Mouse (Mus musculus) left cerebral cortex, adult 11 months (tissue): ENCODE measurements around the gene Snd1.

Source experiments
- DNase-seq: peaks from one replicate; pipeline ENCODE4 v3.0.0; 2022; ENCODE audit warnings: low spot score

The Snd1 gene

DNA sequence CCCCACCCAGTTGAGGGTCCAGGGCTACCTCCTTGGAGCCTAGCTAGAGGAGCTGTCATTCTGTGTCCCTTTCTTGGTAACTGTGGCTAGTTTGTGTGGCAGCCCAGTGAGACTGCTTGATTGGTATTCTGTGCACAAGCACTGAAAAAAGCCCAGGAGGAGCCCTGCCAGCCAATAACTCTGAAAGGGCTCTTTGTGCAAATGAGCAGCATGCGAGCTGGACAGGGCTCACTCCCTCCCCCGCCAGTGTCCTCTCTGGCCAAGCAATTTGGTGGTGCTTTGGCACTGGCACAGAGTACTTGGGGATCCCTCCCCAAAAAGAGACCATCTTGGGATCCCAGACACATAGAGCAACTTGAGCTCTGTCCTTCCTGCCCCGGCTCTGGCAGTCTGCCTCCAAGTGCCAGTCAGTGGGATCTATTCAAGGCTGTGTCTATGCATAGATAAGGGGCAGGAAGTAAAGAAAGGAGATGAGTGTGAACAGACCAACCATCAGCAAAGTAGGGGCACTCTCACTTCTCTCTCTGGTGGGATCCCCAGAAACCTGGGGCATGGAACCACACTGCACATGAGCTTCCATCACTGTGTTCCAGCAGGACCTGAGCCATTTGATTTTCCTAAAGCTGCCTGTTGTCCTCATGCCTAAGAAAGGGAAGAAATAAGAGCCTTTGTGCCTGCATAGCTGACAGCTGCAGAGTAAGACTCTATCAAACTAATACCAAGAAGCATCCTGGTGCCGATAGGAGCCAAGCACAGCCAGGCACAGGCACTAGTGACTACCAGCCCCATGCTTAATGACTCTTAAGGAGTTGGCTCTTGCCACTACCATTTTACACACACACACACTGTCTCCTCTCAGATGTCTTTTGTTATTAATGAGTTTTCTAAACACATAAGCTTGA, 367.7 kb downstream of the Snd1 start:
- no peak for DNase-seq

DNA sequence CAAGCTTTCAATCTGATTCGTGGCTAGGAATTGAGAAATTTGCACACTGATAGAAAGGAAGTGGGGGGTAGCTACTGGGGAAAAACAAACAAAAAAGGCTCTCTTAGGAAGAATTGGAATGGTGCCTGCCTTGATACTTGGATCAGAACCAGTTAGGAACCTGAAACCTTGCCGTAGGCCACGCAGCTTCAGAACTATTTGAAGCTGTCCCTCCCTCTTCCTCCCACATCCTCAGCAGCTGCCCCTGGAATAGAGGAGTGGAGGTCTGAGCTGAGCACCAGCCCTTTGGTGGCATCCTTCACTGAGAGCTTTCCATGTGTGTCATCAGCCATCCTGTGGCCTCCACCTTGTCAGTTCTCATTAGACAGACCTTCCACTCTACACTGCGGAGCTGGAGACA, 370.7 kb downstream of the Snd1 start:
- no peak for DNase-seq

DNA sequence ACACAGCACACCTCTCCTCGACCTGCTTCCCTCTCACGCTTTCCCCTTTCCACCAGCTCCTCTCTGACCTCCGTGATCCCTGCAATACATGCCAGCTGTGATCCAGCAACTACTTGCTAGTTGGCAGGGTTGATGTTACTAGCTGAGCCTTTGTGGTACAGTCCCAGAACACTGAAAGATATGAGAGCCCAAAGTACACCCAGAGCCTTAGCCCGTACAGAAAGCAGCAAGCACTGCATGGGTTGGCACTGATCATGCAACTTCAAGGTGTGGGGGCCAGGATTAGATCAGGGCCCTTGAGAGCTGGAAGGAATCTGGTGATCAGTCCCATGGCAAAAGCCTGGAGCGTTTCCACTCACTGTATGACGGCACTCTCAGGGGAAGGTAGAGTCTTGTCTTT, 372.7 kb downstream of the Snd1 start:
- DNase-seq: no peak

DNA sequence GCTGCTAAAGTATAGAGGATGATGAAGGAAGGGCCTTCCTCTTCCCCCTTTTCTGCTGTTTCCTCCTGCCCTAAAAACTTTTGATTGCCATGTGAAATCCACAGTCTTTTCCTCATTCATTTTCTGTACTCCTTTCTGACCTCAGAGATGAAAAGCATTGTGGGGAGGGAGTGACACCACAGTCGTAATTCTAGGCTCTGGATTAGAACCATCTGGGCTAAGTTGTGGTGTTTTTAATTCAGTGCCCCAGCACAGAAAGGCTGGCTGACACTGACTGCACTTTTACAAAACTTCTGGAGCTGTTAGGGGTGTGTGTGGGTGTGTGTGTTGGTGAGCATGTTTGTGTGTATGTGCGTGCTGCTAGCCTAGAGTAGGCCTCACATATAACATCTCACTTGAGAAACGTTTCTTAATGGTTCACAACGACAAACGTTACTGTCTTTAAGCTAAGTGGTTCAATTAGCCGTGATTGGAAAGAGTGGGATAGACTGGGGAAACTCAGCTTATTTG, 373.4 kb downstream of the Snd1 start:
- DNase-seq: no peak

DNA sequence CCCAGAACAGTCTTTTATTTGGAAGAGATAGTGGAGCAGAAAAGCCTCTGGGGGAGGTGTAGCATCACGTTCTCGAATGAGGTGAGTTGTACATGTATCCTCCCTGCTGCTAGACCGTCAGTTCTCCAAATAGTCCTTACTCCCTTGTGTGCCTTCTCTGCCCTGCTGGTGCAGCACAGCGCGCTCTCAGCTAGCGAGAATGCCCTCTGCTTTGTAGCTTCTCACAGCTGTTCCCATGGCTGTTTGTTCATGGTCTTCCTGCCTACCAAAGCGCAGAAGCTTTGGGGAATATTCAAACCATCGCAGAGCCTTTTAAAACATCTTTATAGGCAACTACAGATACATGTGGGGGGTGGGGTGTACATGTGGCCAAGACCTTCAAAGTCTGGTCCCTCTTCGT, 374.0 kb downstream of the Snd1 start:
- no peak for DNase-seq

DNA sequence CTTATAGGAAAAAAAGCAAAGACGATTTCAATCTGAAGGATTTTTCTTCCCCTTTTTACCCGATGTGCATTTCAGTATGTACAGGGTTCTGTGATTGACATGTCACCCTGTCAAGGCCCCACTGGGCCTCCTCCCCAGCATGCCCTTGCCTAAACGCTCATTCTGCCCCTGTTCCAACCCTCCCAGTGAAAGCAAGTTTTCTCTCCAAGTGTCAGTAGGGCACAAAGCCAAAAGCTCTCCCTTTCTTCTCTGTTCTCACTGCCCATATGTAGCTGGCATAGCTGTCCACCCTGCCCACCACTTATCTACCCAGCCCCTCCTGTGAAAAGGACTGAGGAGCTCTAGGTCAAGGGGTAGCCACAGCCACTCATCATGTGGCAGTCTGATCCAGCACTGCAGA, 374.4 kb downstream of the Snd1 start:
- no peak for DNase-seq

DNA sequence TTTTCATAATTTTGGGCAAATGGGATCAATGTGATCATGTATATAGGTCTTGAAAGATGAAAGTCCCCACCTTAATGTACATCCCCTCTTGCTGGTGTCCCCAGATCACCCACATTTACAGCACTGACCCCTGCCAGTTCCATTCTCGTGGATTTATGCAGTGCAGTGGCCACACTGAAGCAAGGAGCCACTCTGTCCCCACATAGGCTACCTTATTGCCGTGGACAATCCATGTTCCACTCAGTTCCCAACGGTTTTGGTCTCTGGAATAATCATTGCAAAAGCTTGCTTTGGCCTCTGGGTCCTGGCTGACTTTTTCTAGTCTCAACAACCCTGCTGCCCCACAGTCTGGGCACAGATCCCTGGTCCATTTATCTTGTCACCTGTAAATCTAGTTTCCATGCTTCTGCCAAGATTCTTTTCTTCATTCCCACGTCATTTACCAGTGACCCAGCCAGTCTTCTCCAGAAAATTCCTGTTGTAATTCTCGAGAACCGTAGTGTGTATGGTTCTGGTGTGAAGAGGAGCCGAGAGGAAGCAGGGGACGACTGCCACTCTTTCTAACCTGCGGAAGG, 375.5 kb downstream of the Snd1 start:
- DNase-seq: no peak

DNA sequence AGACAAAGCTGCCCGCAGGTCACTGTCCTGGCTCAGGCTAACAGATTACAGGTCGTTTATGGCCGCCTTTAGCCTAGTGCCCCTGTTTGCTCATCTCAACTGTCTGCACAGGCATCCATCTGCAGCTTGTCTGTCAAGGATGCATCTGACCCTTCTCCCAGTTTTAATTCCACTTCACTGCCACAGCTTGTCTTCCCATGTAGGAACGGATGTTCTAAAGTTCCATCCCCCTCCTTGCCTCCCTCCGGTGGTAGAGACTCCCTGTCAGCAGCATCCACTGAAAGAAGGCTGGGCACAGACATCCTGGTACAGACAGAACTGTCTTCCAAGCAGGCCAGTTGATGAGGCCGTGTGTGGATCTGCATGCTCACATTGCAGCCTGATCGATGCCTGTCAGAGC, 377.4 kb downstream of the Snd1 start:
- no peak for DNase-seq

DNA sequence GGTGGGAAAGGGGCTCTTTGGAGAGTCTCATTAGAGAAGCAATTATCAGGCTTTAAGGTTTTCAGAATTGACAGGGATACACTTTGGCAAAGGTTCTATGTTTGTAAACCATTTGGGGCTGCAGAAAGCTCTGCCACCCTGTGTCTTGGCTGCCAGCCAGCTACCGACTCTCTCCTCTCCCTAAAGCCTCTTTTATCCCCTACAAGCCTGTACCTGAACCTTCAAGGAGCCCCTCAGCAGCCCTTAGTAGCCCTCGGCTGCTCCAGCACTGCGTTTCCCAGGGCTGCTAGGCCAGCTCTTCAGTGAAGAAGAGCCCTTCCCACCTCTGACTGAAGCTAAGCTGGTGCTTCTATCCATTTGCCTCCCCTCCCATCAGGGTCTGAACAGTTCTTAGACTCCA, 378.2 kb downstream of the Snd1 start:
- DNase-seq: no peak

DNA sequence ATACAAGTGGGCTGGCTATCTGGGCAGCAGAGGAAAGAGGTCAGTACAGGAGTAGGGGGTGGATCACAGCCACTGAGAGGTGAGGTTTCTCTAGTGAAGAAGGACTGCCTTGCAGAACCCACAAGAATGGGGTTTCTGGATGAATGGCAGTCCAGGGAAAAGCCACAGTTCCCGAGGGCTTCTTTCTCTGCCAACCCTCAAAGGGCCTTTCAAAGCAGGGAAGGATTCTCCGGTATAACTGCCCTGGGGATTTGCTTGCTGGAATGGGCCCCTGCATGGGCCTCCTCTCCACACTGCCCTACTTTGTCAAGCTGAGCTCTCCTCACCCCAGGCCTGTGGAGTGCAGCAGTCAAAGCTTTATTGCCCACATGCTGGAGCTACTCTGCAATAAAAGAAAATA, 378.7 kb downstream of the Snd1 start:
- no peak for DNase-seq

DNA sequence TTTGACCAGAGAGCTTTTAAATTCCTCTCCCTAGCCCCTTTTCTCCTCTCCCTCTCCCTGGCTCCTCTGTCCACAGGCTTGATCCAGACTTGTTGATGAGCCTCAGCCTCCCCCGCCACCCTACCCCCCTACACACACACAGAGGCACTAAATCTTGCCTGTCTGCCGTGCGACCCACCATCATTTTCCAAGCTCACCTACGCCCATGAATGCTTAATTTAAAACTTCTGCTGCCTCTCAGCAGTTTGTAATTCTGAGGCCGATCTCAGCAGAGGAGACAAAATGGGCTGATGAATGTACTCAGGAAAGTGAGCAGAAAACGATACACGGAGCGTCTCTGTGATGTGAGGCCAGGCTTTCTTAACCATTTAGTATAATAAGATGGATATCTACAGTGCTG, 379.7 kb downstream of the Snd1 start:
- no peak for DNase-seq

DNA sequence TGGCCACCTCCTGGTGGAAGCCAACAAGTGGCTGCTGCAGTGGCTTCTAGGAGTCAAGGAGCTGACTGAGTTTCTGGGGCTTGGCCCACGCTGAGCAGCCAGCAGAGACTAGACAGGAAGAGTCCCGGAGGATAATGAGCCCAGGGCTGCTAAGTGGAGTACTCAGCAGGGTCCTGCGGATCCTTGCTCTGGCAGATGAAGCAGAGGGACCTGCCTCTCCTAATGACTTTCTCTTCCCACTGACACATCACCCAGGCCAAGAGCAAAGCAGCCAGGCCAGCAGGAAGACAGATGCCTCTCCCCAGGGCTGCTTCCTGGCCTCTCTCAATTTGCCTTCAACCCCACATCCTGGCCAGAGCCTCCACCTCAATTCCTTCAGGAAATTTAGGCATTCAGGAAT, 380.5 kb downstream of the Snd1 start:
- DNase-seq: no peak

DNA sequence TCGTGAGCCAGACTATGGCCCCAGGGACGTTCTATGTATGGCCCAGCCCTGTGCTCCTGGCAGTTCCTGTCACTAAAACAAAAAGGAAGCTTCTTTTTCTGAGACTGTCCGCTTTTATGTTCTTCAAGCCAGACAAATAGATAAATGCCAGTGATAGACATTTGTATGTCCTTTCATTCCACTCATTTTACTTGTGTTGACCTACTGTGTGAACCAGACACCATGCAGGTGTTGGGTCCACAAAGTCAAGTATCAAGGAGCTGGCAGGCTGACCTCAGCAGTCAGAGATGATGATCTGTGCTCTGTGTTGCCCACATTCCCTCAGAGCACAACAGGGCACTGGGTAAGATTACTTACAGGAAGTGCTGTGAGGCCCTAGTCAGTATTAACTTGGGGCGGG, 381.9 kb downstream of the Snd1 start:
- DNase-seq: no peak

DNA sequence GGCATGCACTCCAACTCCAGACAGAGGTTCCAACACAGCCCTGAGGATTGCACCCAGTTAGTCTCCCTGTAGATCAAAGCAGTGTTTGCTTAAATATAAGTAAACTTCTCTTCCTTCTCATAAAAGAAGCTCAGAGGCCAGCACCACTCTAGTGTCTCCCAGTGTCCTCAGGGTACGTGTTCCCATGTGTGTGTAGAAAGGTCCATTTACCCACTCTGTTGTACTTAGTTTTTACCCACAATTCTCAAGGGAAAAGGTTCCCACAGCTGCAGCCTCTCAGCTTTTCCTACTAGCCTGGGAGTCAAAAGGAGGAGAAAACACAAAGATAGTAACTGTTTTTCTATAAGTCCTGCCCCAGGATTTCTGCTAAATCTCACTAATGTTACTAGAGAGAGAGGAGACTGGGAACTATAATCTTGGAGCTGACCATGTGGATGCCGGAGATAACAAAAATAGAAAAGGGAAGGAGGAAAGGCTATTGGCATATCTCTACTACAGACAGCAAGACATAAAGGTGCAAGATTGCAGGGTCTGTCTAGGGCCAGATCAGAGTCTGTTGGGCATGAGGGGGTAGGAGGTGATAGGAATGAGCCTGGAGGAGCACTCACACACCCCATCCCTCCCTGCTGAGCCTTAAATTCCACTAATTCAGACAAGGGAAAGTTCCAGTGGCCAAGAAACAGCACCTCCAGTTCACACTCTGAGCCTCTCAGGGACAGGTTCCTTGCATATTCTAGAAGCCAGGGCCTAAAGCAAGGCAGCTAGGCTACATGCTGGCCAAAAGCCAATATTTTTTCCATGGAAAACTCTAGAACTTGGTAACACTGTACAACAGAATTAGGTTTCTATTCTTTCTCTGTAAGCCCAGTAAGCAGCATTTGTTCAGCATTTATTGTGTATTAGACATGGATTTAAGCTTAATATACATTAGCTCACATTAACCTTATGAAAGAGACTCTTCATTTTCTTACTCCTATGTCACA, 382.6 kb downstream of the Snd1 start:
- DNase-seq: no peak

DNA sequence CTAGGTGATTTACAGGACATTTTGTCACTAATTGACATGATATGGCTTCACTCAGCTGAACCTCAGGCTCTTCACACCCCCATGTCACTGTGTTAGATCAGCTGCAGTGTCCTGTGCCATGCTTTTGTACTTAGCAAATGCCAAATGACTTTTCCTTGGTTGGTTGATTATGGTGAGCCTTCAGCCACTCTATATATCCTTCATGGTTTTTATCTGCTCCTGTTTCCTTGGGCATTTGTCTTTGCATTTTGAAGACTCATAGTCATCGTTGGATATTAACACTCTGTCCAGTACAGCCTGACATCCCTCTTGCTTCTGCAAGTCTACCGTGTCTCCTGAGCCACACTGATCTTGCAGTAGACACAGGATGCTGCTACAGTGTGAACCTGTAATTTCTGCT, 384.2 kb downstream of the Snd1 start:
- DNase-seq: no peak

DNA sequence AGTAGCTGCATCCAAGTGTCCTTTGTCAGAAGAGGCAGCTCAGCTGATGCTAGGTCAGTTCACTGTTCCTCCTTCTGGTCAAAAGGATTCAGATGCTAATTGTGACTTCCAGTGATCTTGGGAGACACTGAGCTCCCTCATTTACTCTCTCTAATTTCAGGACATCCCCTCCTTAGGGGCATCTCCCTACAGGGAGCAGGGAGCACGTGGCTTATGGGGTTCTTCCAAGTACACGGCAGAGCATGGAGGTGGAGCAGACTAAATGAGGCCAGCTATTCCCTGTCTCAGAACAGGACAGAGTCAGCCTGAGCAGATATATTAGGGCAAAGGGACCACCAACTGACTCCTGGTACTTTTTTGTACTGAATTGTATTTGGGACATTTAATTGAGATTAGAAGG, 385.5 kb downstream of the Snd1 start:
- no peak for DNase-seq

DNA sequence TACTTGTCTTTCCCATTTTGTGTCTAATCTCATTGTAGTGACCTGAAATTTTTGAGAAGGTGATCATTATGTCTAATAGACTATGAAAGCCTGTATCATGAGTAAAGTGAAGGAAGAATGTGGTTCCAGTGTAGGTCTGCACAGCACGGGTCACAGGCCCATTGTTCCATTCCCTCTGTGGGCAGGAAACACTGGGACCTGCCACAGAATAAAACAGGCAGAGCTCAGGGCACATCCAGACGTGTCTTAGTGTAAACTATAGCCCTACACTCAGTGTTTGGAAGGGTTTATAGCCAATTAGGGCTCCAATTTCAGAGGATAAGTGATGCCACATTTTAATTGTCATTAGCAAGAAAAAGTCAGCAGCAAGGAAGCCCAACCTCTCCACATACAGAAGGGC, 386.0 kb downstream of the Snd1 start:
- no peak for DNase-seq

DNA sequence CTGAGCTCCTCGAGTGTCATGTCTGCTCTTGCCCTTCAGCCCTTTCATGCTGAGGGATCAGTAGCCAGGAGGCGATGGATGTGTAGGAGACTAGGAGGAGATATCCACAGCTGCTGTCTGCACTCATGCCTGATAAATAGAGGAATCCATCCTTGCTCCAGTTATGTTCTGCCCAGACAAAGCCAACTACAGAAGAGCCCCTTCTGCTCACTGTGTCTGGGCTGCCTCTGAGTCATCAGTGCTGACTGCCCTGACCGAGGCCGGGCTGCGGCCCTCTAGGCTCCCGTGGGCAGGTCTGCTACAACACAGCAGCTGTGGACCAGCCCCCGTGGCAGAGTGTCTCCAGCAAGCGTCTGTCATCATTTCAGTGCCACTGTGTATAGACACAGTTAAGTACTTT, 387.4 kb downstream of the Snd1 start:
- no peak for DNase-seq

DNA sequence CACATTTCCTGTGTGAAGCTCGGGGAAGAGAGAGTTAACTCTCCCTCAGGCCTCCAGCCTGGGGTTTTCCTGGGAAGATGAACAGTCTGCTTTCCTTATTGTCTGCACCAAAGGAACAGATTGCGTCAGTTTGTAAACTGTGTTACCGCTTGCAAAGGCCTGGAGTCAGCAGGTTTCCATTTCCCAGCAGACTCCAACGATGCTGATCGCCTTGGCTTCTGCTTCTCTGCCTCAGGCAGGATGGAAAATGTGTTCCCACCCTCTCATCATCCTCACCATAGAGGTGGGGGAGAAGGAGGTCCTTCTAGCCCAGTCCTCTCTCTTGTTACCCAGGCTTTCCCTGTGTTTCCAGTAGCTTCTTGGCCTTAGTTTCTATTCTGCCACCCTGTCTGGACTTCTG, 389.7 kb downstream of the Snd1 start:
- no peak for DNase-seq

DNA sequence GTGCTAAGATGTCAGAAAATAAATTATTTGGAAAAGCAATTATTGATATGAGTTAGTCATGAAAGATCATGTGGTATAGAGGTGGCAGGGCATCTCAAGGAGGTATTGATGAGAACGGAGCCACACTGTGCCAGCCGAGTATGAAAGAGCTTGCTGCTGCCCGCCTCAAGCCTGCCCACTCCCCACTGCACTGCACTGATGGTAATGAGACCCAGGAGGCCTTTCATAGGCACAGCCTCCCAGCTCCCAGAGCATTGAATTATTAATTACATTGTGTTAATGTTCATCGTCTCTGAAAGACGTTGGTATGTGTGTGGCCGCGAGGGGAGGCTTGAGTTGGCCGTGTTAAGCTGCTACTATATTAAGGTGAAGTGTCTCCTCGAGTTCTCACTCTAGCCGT, 390.2 kb downstream of the Snd1 start:
- DNase-seq: no peak

DNA sequence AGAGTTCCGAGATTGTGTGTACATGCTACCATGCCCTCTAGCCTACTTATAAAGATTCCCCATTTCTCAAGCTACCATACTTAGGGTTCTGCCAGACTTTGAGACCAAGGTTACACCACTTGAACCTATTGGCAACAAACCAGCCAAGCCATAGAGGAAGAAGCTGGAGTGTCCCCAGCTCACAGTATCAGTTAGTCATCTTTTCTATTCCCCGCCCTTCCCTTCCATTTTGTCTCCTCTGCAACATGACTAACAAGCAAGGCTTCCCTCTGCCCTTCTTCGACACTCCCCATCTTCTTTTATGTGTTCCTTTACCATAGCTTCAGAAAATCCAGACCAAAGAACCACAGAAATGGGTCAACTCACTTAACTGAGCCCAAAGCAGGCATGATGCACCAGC, 391.3 kb downstream of the Snd1 start:
- DNase-seq: no peak

DNA sequence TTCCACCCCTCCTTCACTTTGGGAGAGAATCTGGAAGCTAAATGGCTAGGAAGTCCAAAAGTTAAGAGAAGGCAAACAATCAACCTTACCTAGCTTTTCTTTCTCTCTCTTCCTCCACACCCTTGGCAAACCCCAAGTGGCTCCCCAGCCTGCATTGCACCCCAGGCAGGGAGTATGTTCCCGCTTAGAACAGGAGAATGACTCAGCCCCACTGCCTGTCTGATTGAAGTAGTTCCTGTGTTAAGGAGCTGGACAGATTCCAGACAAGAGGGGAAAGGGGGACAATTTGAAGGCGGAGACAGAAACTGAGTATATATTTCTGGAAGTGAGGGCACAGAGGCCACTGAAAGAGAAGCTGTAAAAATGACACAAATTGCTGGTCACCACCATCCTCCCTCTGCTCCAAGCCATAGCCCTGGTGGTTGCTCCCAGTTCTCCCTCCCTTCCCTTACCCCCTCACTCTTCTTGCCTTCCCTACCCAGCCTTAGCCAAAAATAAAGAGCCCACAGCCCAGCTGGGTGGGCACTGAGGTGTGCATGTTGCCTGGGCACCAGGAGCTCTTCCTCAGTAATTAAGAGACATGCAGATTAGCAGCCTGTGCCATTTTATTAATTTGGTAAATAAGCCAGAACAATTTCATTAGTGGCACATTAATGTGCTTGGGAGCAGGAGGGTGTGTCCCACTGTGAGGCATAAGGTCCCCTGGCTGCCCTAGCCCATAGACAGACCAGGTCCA, 392.7 kb downstream of the Snd1 start:
- no peak for DNase-seq
